Mouse (Mus musculus) E14TG2a.4 (cell line): ENCODE results near the gene Edc3.

ENCODE experiments used
- CTCF ChIP-seq: conservative IDR thresholded peaks from 2 replicates; pipeline ENCODE4 v1.5.1; 2014; ENCODE audit warnings: low read length
- NANOG ChIP-seq: IDR thresholded peaks from 2 replicates; pipeline ENCODE4 v1.6.1; 2014; ENCODE audit warnings: borderline replicate concordance, low read length, mixed read lengths

DNA sequence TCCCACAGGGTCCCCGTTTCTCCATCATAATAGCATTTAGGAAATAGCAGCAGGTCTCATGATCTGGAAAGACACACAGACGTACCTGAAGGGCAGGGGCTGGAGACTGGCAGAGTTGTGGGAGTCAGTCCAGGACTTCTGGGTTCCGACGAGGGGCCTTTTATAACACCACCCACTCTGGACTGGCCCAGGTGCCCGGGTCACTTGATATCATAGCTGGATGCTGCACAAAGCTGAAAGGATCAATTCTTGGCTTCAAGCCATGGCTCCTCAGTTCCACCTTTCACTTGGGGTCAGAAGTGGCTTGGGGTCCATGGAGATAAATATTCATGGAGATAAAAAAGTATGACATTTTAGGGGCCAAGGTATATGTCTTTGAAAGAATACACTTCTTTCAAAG is 24.8 kb upstream of the Edc3 start, which contains the start of gene Cyp1a2:
- TF ChIP-seq CTCF (no peak), NANOG (no peak)
